Mouse (Mus musculus): ENCODE measurements around the gene Csnk1e. TPM values are rescaled to one million over a fixed set of nuclear protein-coding genes. Genes with fewer than 3 reads are reported as not detected.

Gene Csnk1e
- polyA plus RNA-seq, 2 experiments, result 83.8 to 184 TPM

DNA sequence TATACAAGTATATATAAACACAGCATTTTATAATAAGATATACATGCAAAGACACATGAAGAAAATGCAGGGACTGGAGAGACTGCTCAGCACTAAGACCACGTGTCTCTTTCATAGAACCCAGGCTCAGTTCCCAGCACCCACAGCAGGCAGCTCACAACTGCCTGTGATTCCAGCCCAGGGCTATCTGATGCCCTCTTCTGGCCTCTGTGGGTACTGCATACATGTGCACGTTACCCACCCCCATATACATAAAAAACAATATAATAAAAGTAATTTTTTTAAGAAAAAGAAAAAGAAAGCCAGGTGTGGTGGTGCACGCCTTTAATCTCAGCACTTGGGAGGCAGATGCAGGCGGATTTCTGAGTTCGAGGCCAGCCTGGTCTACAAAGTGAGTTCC lies 17.7 kb upstream of the Csnk1e start:
- Histone ChIP-seq H3K36me3 (ENCODE audit: control insufficient read depth, insufficient read depth, low read length) (no peaks in the 10 kb centered on the region), H3K27ac (replicated peaks; ENCODE audit: low read depth, low read length) (no peak overlapping the region), H3K9me3 (ENCODE audit: control insufficient read depth, low read length) (no peaks in the 10 kb centered on the region), H3K4me3 (replicated peaks; ENCODE audit: low read length) (no peak overlapping the region), H3K27me3 (ENCODE audit: control insufficient read depth, insufficient read depth, low read length) (no peaks in the 10 kb centered on the region), H3K4me2 (replicated peaks; ENCODE audit: low read depth, low read length, severe bottlenecking) (no peak overlapping the region), H3K9ac (ENCODE audit: low read depth, low read length, severe bottlenecking) (no peak overlapping the region), H3K4me1 (ENCODE audit: control insufficient read depth, insufficient read depth, low read length) (0 out of 2 replicates have a peak, but pooled peaks cover 4% of the 10 kb centered on the region)
- no peak for ATAC-seq (ENCODE audit: low FRiP score, low read depth)
- no peak for DNase-seq (ENCODE audit: low spot score)
- WGBS, result 85% methylated on average over 5 of the region's 5 CpGs
- no peak for TF ChIP-seq POLR2A (IDR thresholded peaks at IDR 0.05; ENCODE audit: borderline replicate concordance, extremely low read depth, insufficient read depth, insufficient read length)

DNA sequence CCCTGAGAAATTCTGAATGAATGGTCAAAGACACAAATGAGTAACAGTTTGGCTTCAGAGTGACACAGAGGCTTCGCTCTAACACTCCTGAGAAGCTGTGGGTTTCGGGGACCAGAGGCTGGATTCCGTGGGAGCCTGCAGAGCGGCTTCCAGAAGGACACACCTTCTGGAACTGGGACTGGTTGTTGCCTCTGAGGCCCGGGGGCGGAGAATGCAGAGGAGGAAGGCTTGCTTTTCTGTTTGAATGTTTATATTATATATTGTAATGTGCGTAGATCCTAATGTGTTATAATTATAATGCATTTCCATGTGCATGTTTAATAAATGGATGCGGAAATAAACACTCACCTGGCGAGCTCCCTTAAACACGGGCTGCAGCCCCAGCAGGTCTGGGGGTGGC lies 15.7 kb upstream of the Csnk1e start:
- TF ChIP-seq POLR2A (IDR thresholded peaks at IDR 0.05; ENCODE audit: borderline replicate concordance, extremely low read depth, insufficient read depth, insufficient read length), result no peak
- H3K9me3 ChIP-seq (ENCODE audit: control insufficient read depth, low read length), result no peaks in the 10 kb centered on the region
- no peak for DNase-seq (ENCODE audit: low spot score)
- ATAC-seq (ENCODE audit: low FRiP score, low read depth), result no peak
- no peaks in the 10 kb centered on the region for H3K27me3 ChIP-seq (ENCODE audit: control insufficient read depth, insufficient read depth, low read length)
- H3K9ac ChIP-seq (ENCODE audit: low read depth, low read length, severe bottlenecking), result no peak overlapping the region
- H3K36me3 ChIP-seq (ENCODE audit: control insufficient read depth, insufficient read depth, low read length), result no peaks in the 10 kb centered on the region
- 49% methylated on average over 10 of the region's 10 CpGs for WGBS
- H3K4me3 ChIP-seq (replicated peaks; ENCODE audit: low read length), result no peak overlapping the region
- 0 out of 2 replicates have a peak, but pooled peaks cover 4% of the 10 kb centered on the region for H3K4me1 ChIP-seq (ENCODE audit: control insufficient read depth, insufficient read depth, low read length)
- H3K27ac ChIP-seq (replicated peaks; ENCODE audit: low read depth, low read length), result no peak overlapping the region
- peak overlapping the region; percentile 32 for H3K4me2 ChIP-seq (replicated peaks; ENCODE audit: low read depth, low read length, severe bottlenecking)

DNA sequence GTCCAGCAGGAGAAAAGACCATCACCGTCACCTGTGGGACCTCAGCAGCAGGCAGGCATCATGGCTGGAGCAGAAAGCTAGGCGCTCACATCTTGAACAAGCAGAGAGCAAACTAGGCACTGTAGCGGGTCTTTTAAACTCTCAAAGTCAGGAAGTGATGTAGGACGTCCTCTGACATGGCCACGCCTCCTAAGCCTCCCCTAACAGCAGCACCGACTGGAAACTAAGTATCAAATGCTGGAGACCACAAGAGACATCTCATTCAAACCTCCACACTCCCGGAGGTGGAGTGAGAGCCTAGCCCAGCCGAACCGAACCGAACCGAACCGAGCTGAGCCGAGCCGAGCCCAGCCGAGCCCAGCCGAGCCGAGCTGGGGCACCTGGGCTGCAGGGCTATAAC lies 15.2 kb upstream of the Csnk1e start:
- WGBS, result 28% methylated on average over 17 of the region's 17 CpGs
- H3K9ac ChIP-seq (ENCODE audit: low read depth, low read length, severe bottlenecking), result no peak overlapping the region
- H3K27me3 ChIP-seq (ENCODE audit: control insufficient read depth, insufficient read depth, low read length), result no peaks in the 10 kb centered on the region

DNA sequence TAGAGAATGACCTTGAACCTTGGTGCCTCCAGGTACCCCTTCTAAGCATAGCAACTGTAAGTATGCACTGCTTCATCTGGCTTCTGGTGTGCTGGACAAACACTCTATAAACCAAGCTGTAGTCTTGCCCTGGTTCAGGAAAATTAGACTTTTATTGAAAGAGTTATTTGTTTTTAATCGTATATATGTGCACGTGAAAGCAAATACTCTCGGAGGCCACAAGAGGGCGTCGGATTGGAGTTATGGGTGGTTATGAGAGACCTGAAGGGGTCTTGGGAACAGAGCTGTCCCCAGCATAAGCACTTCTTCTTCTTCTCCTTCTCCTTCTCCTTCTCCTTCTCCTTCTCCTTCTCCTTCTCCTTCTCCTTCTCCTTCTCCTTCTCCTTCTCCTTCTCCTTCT lies 14.2 kb upstream of the Csnk1e start:
- Histone ChIP-seq H3K4me2 (replicated peaks; ENCODE audit: low read depth, low read length, severe bottlenecking) (no peak overlapping the region), H3K27me3 (ENCODE audit: control insufficient read depth, insufficient read depth, low read length) (no peaks in the 10 kb centered on the region), H3K9ac (ENCODE audit: low read depth, low read length, severe bottlenecking) (no peak overlapping the region), H3K36me3 (ENCODE audit: control insufficient read depth, insufficient read depth, low read length) (no peaks in the 10 kb centered on the region), H3K9me3 (ENCODE audit: control insufficient read depth, low read length) (no peaks in the 10 kb centered on the region), H3K4me1 (ENCODE audit: control insufficient read depth, insufficient read depth, low read length) (0 out of 2 replicates have a peak, but pooled peaks cover 4% of the 10 kb centered on the region), H3K4me3 (replicated peaks; ENCODE audit: low read length) (no peak overlapping the region), H3K27ac (replicated peaks; ENCODE audit: low read depth, low read length) (no peak overlapping the region)
- TF ChIP-seq POLR2A (IDR thresholded peaks at IDR 0.05; ENCODE audit: borderline replicate concordance, extremely low read depth, insufficient read depth, insufficient read length), result no peak
- WGBS, result 65% methylated on average over 5 of the region's 5 CpGs
- ATAC-seq (ENCODE audit: low FRiP score, low read depth) (no peak), DNase-seq (ENCODE audit: low spot score) (no peak)

More for the DNA sequence above, 15.2 kb upstream of the Csnk1e start:
- peak overlapping the region; percentile 25 for H3K4me3 ChIP-seq (replicated peaks; ENCODE audit: low read length)
- DNase-seq (ENCODE audit: low spot score), result peak; percentile 14
- no peak for ATAC-seq (ENCODE audit: low FRiP score, low read depth)
- no peak for TF ChIP-seq POLR2A (IDR thresholded peaks at IDR 0.05; ENCODE audit: borderline replicate concordance, extremely low read depth, insufficient read depth, insufficient read length)
- no peak overlapping the region for H3K27ac ChIP-seq (replicated peaks; ENCODE audit: low read depth, low read length)
- H3K36me3 ChIP-seq (ENCODE audit: control insufficient read depth, insufficient read depth, low read length), result no peaks in the 10 kb centered on the region
- no peaks in the 10 kb centered on the region for H3K9me3 ChIP-seq (ENCODE audit: control insufficient read depth, low read length)
- H3K4me2 ChIP-seq (replicated peaks; ENCODE audit: low read depth, low read length, severe bottlenecking), result peak overlapping the region; percentile 32
- H3K4me1 ChIP-seq (ENCODE audit: control insufficient read depth, insufficient read depth, low read length), result 0 out of 2 replicates have a peak, but pooled peaks cover 4% of the 10 kb centered on the region

DNA sequence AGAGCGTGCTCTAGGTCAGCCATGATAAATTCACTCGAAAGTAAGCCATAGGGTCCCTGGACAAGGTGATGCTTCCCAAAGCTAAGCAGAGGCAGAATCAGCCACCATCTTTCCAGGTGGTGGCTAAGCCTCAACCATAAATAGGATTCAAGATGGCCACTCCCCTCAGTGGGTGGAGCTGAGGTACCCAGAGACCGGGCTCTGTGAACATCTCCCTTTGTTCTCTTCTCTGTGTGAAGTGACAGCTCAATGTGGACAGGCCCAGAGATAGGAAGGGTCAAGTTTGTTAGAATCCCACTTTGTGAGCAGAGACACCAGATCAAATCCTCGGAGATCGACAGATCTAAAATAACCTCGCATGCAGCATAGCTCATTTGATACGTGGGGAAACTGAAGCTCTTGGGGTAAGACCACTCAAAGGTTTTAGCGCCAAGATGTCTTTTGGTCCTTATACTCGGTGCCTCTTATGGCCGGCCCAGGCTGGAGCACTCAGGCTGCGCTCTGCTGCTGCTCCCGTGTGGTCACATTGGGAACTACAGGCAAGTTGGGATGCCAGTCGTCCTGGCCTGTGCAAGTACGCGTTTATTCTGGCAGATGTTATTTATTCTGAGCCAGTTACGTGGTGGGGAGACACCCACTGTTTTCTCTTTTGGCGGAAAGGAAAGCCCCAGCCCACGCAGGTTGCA lies 11.4 kb upstream of the Csnk1e start:
- H3K4me2 ChIP-seq (replicated peaks; ENCODE audit: low read depth, low read length, severe bottlenecking), result no peak overlapping the region
- peak; percentile 88 for DNase-seq (ENCODE audit: low spot score)
- no peak overlapping the region for H3K27ac ChIP-seq (replicated peaks; ENCODE audit: low read depth, low read length)
- 0 out of 2 replicates have a peak, but pooled peaks cover 4% of the 10 kb centered on the region for H3K4me1 ChIP-seq (ENCODE audit: control insufficient read depth, insufficient read depth, low read length)
- 4% methylated on average over 18 of the region's 18 CpGs for WGBS
- no peaks in the 10 kb centered on the region for H3K27me3 ChIP-seq (ENCODE audit: control insufficient read depth, insufficient read depth, low read length)
- no peak overlapping the region for H3K9ac ChIP-seq (ENCODE audit: low read depth, low read length, severe bottlenecking)
- no peaks in the 10 kb centered on the region for H3K36me3 ChIP-seq (ENCODE audit: control insufficient read depth, insufficient read depth, low read length)
- no peaks in the 10 kb centered on the region for H3K9me3 ChIP-seq (ENCODE audit: control insufficient read depth, low read length)
- no peak overlapping the region for H3K4me3 ChIP-seq (replicated peaks; ENCODE audit: low read length)
- TF ChIP-seq POLR2A (IDR thresholded peaks at IDR 0.05; ENCODE audit: borderline replicate concordance, extremely low read depth, insufficient read depth, insufficient read length), result peak; percentile 35; the same call in 1 of the 2 replicates
- ATAC-seq (ENCODE audit: low FRiP score, low read depth), result peak; percentile 72
